Mouse (Mus musculus) MEL (cell line): ENCODE measurements around the gene Cnih1.

Source experiments
- CHD1 ChIP-seq: IDR thresholded peaks from 2 replicates; pipeline ENCODE4 v1.6.1; 2012; ENCODE audit warnings: low read depth, mild to moderate bottlenecking, inconsistent platforms, low read length, improper control_type of control experiment
- CHD2 ChIP-seq: IDR thresholded peaks from 2 replicates; pipeline ENCODE4 v1.6.1; 2011; ENCODE audit warnings: low read length, improper control_type of control experiment
- CTCF ChIP-seq, 3 experiments: IDR thresholded peaks in 2 of 3; conservative IDR thresholded peaks in 1 of 3; 2 replicates each; pipeline ENCODE4 v1.5.1; 2011 to 2012; ENCODE audit warnings: low read length in 3 of 3, low read depth in 2 of 3, mild to moderate bottlenecking in 2 of 3, improper control_type of control experiment in 1 of 3, inconsistent platforms in 1 of 3, mixed read lengths in 1 of 3, moderate library complexity in 1 of 3; ENCODE audit not compliant: control insufficient read depth in 1 of 3, insufficient read depth in 1 of 3, poor library complexity in 1 of 3, severe bottlenecking in 1 of 3
- EP300 ChIP-seq, 2 experiments: IDR thresholded peaks; 2 replicates each; pipeline ENCODE4 v1.6.1; 2011; ENCODE audit warnings: improper control_type of control experiment in 2 of 2, low read length in 2 of 2, low read depth in 1 of 2, mild to moderate bottlenecking in 1 of 2
- GATA1 ChIP-seq: IDR thresholded peaks from 2 replicates; pipeline ENCODE4 v1.6.1; 2011; ENCODE audit warnings: low read depth, low read length, improper control_type of control experiment
- KAT2A ChIP-seq: conservative IDR thresholded peaks from 2 replicates; pipeline ENCODE4 v1.6.1; 2012; ENCODE audit warnings: low read depth, low read length, improper control_type of control experiment, inconsistent platforms
- MXI1 ChIP-seq: IDR thresholded peaks from 2 replicates; pipeline ENCODE4 v1.6.1; 2011; ENCODE audit warnings: mild to moderate bottlenecking, low read depth, low read length, improper control_type of control experiment
- POLR2A ChIP-seq, 2 experiments: IDR thresholded peaks; 2 replicates each; pipeline ENCODE4 v1.6.1; 2011 to 2012; ENCODE audit warnings: low read length in 2 of 2, mild to moderate bottlenecking in 2 of 2, control low read depth in 1 of 2, improper control_type of control experiment in 1 of 2, low read depth in 1 of 2, moderate library complexity in 1 of 2; ENCODE audit not compliant: control insufficient read depth in 1 of 2, insufficient read depth in 1 of 2, poor library complexity in 1 of 2
- POLR2AphosphoS5 ChIP-seq: IDR thresholded peaks from 2 replicates; pipeline ENCODE4 v1.6.1; 2012; ENCODE audit warnings: low read depth, borderline replicate concordance, mild to moderate bottlenecking, inconsistent platforms, low read length, moderate library complexity, mixed read lengths
- USF1 ChIP-seq: IDR thresholded peaks from 2 replicates; pipeline ENCODE4 v1.6.1; 2014; ENCODE audit warnings: low read depth, mild to moderate bottlenecking, inconsistent platforms, low read length, improper control_type of control experiment, moderate library complexity

GRCm38 (mm10) chr14:46790723-46791122 lies 2.5 kb upstream of the Cnih1 start:
- TF ChIP-seq EP300 (IDR thresholded peaks at IDR 0.05; ENCODE audit: low read depth in 1 of 2, low read length in 2 of 2) (no peak), MXI1 (no peak), CHD1 (no peak), KAT2A (no peak), USF1 (no peak), POLR2A (IDR thresholded peaks at IDR 0.05; ENCODE audit: control insufficient read depth in 1 of 2, insufficient read depth in 1 of 2, low read depth in 1 of 2, low read length in 2 of 2, poor library complexity in 1 of 2) (no peak), POLR2AphosphoS5 (no peak), GATA1 (no peak), CTCF (IDR thresholded peaks at IDR 0.05 in 2 of 3, conservative IDR thresholded peaks at IDR 0.05 in 1 of 3; ENCODE audit: control insufficient read depth in 1 of 3, insufficient read depth in 1 of 3, low read depth in 2 of 3, low read length in 3 of 3, poor library complexity in 1 of 3, severe bottlenecking in 1 of 3) (no peak), CHD2 (no peak)
